Mouse (Mus musculus) layer of hippocampus, adult 8-10 months (tissue): Measurements from ENCODE around the gene Tpt1. TPM values are rescaled to one million over a fixed set of nuclear protein-coding genes. Genes with fewer than 3 reads are reported as not detected.
A peak's percentile ranks its signal among the peaks of the same experiment; 100 is the strongest.

Source experiments
- DNase-seq, 2 experiments: peaks; one replicate each; pipeline ENCODE4 v3.0.0; 2022; ENCODE audit warnings: low spot score in 2 of 2
- total RNA-seq, 4 experiments: library from RNA; stranded (reverse); gene quantifications; 2 replicates each; pipeline ENCODE4 v1.2.4; 2022

The Tpt1 gene
- total RNA-seq, 4 experiments from 2014 or later, result 898 to 1,122 (median 1,004) TPM

- DNase-seq, result peak; percentile 85 to 93
Observed at GRCm38 (mm10) chr14:75876320-75877043, 31.6 kb downstream of the Tpt1 start.

- no peak for DNase-seq
Observed at GRCm38 (mm10) chr14:75877297-75877696, 32.4 kb downstream of the Tpt1 start.

GRCm38 (mm10) chr14:75878980-75879379, 34.1 kb downstream of the Tpt1 start:
- DNase-seq, result no peak

DNA sequence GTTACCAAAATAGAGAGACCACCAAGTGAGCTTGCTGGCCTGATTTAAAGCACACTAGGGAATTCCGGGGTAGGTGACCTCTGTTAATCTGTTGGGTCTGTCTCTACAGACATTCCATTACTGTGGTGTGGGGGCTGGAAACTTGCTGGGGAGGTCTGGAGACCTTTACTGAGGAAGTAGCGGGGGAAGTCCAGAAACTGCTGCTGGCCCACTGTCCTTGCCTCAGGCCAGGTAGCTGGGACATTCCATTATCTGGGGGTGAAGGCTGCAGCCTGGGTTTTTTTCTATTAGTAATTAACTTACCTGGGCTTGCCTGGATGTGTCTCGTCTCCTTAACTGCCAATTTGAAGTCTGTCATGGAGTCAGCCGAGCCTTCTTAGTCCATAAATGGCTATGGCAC, 37.0 kb downstream of the Tpt1 start:
- no peak for DNase-seq

DNA sequence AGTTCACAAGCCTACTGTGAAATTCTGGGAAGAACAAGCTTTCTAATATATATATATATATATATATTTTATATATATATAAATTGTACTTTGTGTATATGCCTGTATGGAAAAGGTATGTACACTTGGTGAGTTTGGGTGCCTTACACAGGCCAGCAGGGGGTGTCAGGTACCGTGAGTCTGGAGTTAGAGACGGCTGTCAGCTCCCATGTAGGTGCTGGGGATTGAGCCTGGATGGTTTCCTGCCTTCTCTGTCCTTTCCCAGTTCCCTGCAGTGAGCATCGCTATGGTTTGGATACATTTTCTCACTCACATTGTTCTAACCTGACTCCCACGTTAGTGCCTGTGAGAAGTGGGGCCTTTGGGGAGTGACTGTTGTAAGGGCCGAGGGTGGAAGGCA, 38.4 kb downstream of the Tpt1 start:
- no peak for DNase-seq

DNA sequence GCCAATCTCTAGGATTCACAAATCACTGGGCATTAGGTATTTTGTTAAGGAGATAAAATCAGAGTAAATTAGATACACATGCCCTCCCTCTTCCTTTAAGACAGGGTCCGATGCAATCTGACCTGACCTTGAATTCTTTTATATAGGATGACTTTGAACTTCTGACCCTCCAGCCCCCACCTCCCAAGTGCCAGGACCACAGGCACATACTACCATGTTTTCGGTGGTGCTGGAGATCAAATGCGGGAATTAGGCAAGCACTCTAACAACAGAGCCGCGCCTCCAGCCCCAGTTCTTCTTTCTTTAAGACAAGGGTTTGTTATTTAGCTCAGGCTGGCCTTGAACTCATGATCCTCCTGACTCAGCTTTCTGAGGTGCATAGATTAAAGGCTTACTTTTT, 39.0 kb downstream of the Tpt1 start:
- no peak for DNase-seq

DNA sequence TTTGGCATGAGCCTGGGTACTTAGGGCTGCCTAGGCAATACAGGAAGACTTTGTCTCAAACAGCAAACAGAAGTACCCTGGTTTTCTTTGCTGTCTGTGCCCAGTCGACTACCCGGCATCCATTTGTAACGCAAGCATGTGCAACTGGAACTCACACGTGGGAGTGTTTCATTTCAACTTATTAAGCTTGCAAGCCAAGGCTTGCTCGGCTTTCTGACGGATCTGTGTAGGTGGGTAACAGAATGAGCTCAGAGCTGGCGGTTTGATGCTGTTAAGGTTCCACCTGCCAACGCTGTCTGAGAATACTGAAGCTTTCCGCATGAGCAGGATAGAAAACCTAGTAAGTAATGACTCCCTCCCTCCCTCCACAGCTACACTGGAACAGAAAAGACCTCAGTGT, 47.2 kb downstream of the Tpt1 start:
- peak; percentile 88 to 89 for DNase-seq

Other genes starting within 250 kb of the Tpt1 start
- gene Erich6b, start 202.8 kb upstream of the Tpt1 start, total RNA-seq, result not detected
- 10 to 100 TPM; 25.6 to 29.1 (median 27.2) TPM for gene Cog3, start 90.6 kb upstream of the Tpt1 start, total RNA-seq
- gene Slc25a30, start 58.1 kb upstream of the Tpt1 start, total RNA-seq, result 10 to 100 TPM; 13.0 to 15.3 (median 14.3) TPM
- gene Kctd4, start 109.9 kb downstream of the Tpt1 start, total RNA-seq, result 10 to 100 TPM; 43.2 to 58.2 (median 50.4) TPM
- gene Gtf2f2, start 165.8 kb downstream of the Tpt1 start, total RNA-seq, result 10 to 100 TPM; 16.4 to 22.7 (median 18.5) TPM